Mouse (Mus musculus) forebrain, embryonic 14.5 days (tissue): ENCODE data around the gene Fntb. TPM values are rescaled to one million over a fixed set of nuclear protein-coding genes. Genes with fewer than 3 reads are reported as not detected.

Experiments
- ATAC-seq: fragments of 200-750 bp; cut with Nextera tagmentation; 2 replicates; pipeline ENCODE4 v1.8.0; 2017; ENCODE audit warnings: mild to moderate bottlenecking, moderate library complexity
- DNase-seq: peaks from one replicate; pipeline ENCODE4 v3.0.0-alpha.2; 2015; ENCODE audit warnings: low spot score
- H3K27ac ChIP-seq: fragments of 300-500 bp; sonication (generic); 2 replicates; pipeline ENCODE4 v1.5.1; 2014; ENCODE audit warnings: low read depth, mild to moderate bottlenecking, control low read depth, low read length, moderate library complexity
- H3K27me3 ChIP-seq: fragments of 300-500 bp; sonication (generic); replicated peaks from 2 replicates; pipeline ENCODE4 v1.6.1; 2014; ENCODE audit warnings: low read length, control low read depth, mixed read lengths; ENCODE audit not compliant: control insufficient read depth, insufficient read depth
- H3K36me3 ChIP-seq: fragments of 300-500 bp; sonication (generic); 2 replicates; pipeline ENCODE4 v1.6.1; 2014; ENCODE audit warnings: low read length, control low read depth; ENCODE audit not compliant: control insufficient read depth, insufficient read depth
- H3K4me1 ChIP-seq: fragments of 300-500 bp; sonication (generic); 2 replicates; pipeline ENCODE4 v1.6.1; 2014; ENCODE audit warnings: antibody characterized with exemption, low read length, control low read depth; ENCODE audit not compliant: control insufficient read depth, insufficient read depth
- H3K4me2 ChIP-seq: fragments of 300-500 bp; sonication (generic); 2 replicates; pipeline ENCODE4 v1.6.1; 2014; ENCODE audit warnings: mild to moderate bottlenecking, control low read depth, low read length
- H3K4me3 ChIP-seq: fragments of 300-500 bp; sonication (generic); 2 replicates; pipeline ENCODE4 v1.5.1; 2014; ENCODE audit warnings: low read depth, low read length, control low read depth
- H3K9ac ChIP-seq: fragments of 300-500 bp; sonication (generic); 2 replicates; pipeline ENCODE4 v1.6.1; 2014; ENCODE audit warnings: mild to moderate bottlenecking, low read length, control low read depth, moderate library complexity
- H3K9me3 ChIP-seq: fragments of 300-500 bp; sonication (generic); replicated peaks from 2 replicates; pipeline ENCODE4 v1.6.1; 2016; ENCODE audit warnings: low read length, control low read depth, mixed read lengths; ENCODE audit not compliant: control insufficient read depth
- WGBS: fragments of 180-500 bp; shearing (Covaris S2); extraction: QIAGEN DNeasy Blood & Tissue Kit; methylation state at CpG from one replicate; pipeline ENCODE4 v1.1.7; 2014; 5-methylcytosine and 5-hydroxymethylcytosine counted together
- polyA plus RNA-seq: library from polyadenylated mRNA; unstranded; fragments of >200 nt; fragmentation: Nextera tagmentation; extraction: Ambion mirVana; gene quantifications from 2 replicates; pipeline ENCODE4 v1.2.1, GENCODE M21; 2014

The Fntb gene
- polyA plus RNA-seq, 1 experiment from 2014 or later: 39.0 TPM

- no peak for DNase-seq
- 0 out of 2 replicates have a peak, but pooled peaks cover 3% of the 10 kb centered on the region for H3K4me1 ChIP-seq
- H3K9ac ChIP-seq: no peak overlapping the region
- H3K4me3 ChIP-seq: no peak overlapping the region
- ATAC-seq: no peak
- no peaks in the 10 kb centered on the region for H3K9me3 ChIP-seq
- 80% methylated on average over 10 of the region's 10 CpGs for WGBS
- H3K27me3 ChIP-seq: no peaks in the 10 kb centered on the region
- no peak overlapping the region for H3K27ac ChIP-seq
- H3K36me3 ChIP-seq: 0 out of 2 replicates have a peak, but pooled peaks cover 5% of the 10 kb centered on the region
- H3K4me2 ChIP-seq: no peak overlapping the region
These were observed 129.6 kb downstream of the Fntb start for GRCm38 (mm10) chr12:76894792-76895559.

- no peaks in the 10 kb centered on the region for H3K9me3 ChIP-seq
- no peaks in the 10 kb centered on the region for H3K27me3 ChIP-seq
- no peak overlapping the region for H3K27ac ChIP-seq
- 0 out of 2 replicates have a peak, but pooled peaks cover 3% of the 10 kb centered on the region for H3K4me1 ChIP-seq
- H3K4me3 ChIP-seq: no peak overlapping the region
- ATAC-seq (peak; percentile 86), DNase-seq (peak; percentile 62)
- WGBS: 16% methylated on average over 7 of the region's 7 CpGs
- H3K36me3 ChIP-seq: 0 out of 2 replicates have a peak, but pooled peaks cover 8% of the 10 kb centered on the region
- no peak overlapping the region for H3K9ac ChIP-seq
- no peak overlapping the region for H3K4me2 ChIP-seq
These were observed 130.4 kb downstream of the Fntb start for GRCm38 (mm10) chr12:76895777-76896176.

- H3K27ac ChIP-seq: no peak overlapping the region
- ATAC-seq (no peak), DNase-seq (no peak)
These were observed 131.2 kb downstream of the Fntb start for GRCm38 (mm10) chr12:76896566-76896965.

GRCm38 (mm10) chr12:76897006-76897405, 131.6 kb downstream of the Fntb start:
- H3K27ac ChIP-seq: no peak overlapping the region
- ATAC-seq (no peak), DNase-seq (no peak)
- WGBS: 85% methylated on average over 10 of the region's 10 CpGs
- H3K4me3 ChIP-seq: no peak overlapping the region
- H3K27me3 ChIP-seq: no peaks in the 10 kb centered on the region
- H3K4me2 ChIP-seq: no peak overlapping the region
- H3K4me1 ChIP-seq: 0 out of 2 replicates have a peak, but pooled peaks cover 3% of the 10 kb centered on the region
- H3K36me3 ChIP-seq: 0 out of 2 replicates have a peak, but pooled peaks cover 8% of the 10 kb centered on the region
- H3K9ac ChIP-seq: no peak overlapping the region
- no peaks in the 10 kb centered on the region for H3K9me3 ChIP-seq

More at GRCm38 (mm10) chr12:76896566-76896965, 131.2 kb downstream of the Fntb start:
- Histone ChIP-seq H3K27me3 (no peaks in the 10 kb centered on the region), H3K4me1 (0 out of 2 replicates have a peak, but pooled peaks cover 3% of the 10 kb centered on the region), H3K36me3 (0 out of 2 replicates have a peak, but pooled peaks cover 8% of the 10 kb centered on the region), H3K4me2 (no peak overlapping the region), H3K4me3 (no peak overlapping the region), H3K9me3 (no peaks in the 10 kb centered on the region), H3K9ac (no peak overlapping the region)
- 96% methylated on average over 4 of the region's 4 CpGs for WGBS

- ATAC-seq (no peak), DNase-seq (no peak)
- H3K27me3 ChIP-seq: no peaks in the 10 kb centered on the region
- no peak overlapping the region for H3K4me2 ChIP-seq
- no peak overlapping the region for H3K4me3 ChIP-seq
- H3K9me3 ChIP-seq: no peaks in the 10 kb centered on the region
- 0 out of 2 replicates have a peak, but pooled peaks cover 3% of the 10 kb centered on the region for H3K4me1 ChIP-seq
- H3K27ac ChIP-seq: no peak overlapping the region
- H3K9ac ChIP-seq: no peak overlapping the region
- 0 out of 2 replicates have a peak, but pooled peaks cover 8% of the 10 kb centered on the region for H3K36me3 ChIP-seq
These were observed 132.8 kb downstream of the Fntb start for GRCm38 (mm10) chr12:76898141-76898540.

- no peaks in the 10 kb centered on the region for H3K9me3 ChIP-seq
- DNase-seq: no peak
- H3K27ac ChIP-seq: no peak overlapping the region
- no peaks in the 10 kb centered on the region for H3K27me3 ChIP-seq
- ATAC-seq: no peak
- no peak overlapping the region for H3K9ac ChIP-seq
- no peak overlapping the region for H3K4me2 ChIP-seq
- 0 out of 2 replicates have a peak, but pooled peaks cover 8% of the 10 kb centered on the region for H3K36me3 ChIP-seq
- 92% methylated on average over 10 of the region's 10 CpGs for WGBS
- H3K4me3 ChIP-seq: no peak overlapping the region
- H3K4me1 ChIP-seq: 0 out of 2 replicates have a peak, but pooled peaks cover 3% of the 10 kb centered on the region
These were observed 134.0 kb downstream of the Fntb start for GRCm38 (mm10) chr12:76899261-76899975.

GRCm38 (mm10) chr12:76901508-76902294, 136.3 kb downstream of the Fntb start:
- no peak overlapping the region for H3K9ac ChIP-seq
- no peaks in the 10 kb centered on the region for H3K27me3 ChIP-seq

GRCm38 (mm10) chr12:76906278-76906677, 140.9 kb downstream of the Fntb start:
- ATAC-seq: no peak
- 88% methylated on average over 1 of the region's 1 CpGs for WGBS
- Histone ChIP-seq H3K4me1 (no peaks in the 10 kb centered on the region), H3K27me3 (no peaks in the 10 kb centered on the region), H3K4me2 (no peak overlapping the region), H3K9me3 (no peaks in the 10 kb centered on the region), H3K27ac (no peak overlapping the region), H3K9ac (no peak overlapping the region), H3K4me3 (no peak overlapping the region), H3K36me3 (peaks cover 12% of the 10 kb centered on the region)
- DNase-seq: no peak

More at GRCm38 (mm10) chr12:76901508-76902294, 136.3 kb downstream of the Fntb start:
- no peak overlapping the region for H3K4me3 ChIP-seq
- H3K9me3 ChIP-seq: no peaks in the 10 kb centered on the region
- H3K4me2 ChIP-seq: no peak overlapping the region
- no peak for ATAC-seq
- WGBS: 81% methylated on average over 3 of the region's 3 CpGs
- no peak for DNase-seq
- H3K36me3 ChIP-seq: 0 out of 2 replicates have a peak, but pooled peaks cover 8% of the 10 kb centered on the region
- no peak overlapping the region for H3K27ac ChIP-seq
- no peaks in the 10 kb centered on the region for H3K4me1 ChIP-seq
